8 mouse cellular contexts compared by ENCODE assay signal in the genomic region with DNA sequence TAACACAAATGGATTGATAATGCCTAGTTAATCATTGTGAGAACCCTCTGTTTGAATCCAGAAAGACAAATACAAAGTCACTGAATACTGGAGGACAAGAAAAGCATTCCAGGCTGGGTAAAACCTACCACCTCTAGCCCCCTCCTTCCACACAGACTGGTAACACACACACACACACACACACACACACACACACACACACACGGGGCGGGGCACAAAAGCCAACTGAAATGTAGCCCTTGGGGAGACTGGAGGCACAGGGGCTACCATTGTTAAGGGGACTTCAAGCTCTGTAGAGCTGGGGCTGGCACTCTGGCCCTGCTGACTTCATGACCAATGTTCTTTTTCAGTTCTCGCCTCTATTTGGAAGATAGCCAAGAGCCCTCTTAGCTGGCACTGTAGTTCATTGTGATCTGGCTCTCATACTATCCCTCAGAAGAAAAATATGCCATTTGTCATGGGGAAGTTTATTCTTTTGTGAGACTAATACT. TPM values are rescaled to one million over a fixed set of nuclear protein-coding genes. Genes with fewer than 3 reads are reported as not detected.
DNase-seq lines count a peak whose midpoint lies in the region; ATAC-seq and TF ChIP-seq lines count a peak whose summit lies in the region.
"Had no signal": no experiment of that assay in that cellular context is flagged by ENCODE, and none has a peak within 500 bp of the region (broad histone marks: within the 10 kb centered on the region; RNA-seq: fewer than 3 reads in every experiment).

No protein-coding gene starts in this region.

- H3K27me3 ChIP-seq in heart, embryonic 13.5 days (replicated peaks), result no peaks in the 10 kb centered on the region; the same call in 1 of the 2 replicates

- no peak overlapping the region for H3K4me2 ChIP-seq in heart, embryonic 13.5 days

- H3K27ac ChIP-seq in heart, embryonic 13.5 days (replicated peaks), result peak overlapping the region; percentile 79
- no peak overlapping the region for H3K27ac ChIP-seq in layer of hippocampus, adult 2 months

- no peak for TF ChIP-seq CTCF in layer of hippocampus, adult 2 months (conservative IDR thresholded peaks at IDR 0.05)

- ATAC-seq in heart, embryonic 13.5 days (ENCODE audit: extremely low read depth, insufficient number of reproducible peaks, low FRiP score, low TSS enrichment), result no peak

- 52% methylated on average over 3 of the region's 3 CpGs for WGBS in heart, embryonic 13.5 days

- no peak overlapping the region for H3K4me3 ChIP-seq in heart, embryonic 13.5 days
- no peak overlapping the region for H3K4me3 ChIP-seq in layer of hippocampus, adult 2 months
- H3K4me3 ChIP-seq: erythroblast, embryonic 14.5 days had no signal

- DNase-seq in layer of hippocampus, adult 9-11 months, result peak; percentile 29
- no peak for DNase-seq in layer of hippocampus, postnatal 10 days (ENCODE audit: low spot score in 2 of 2)
- DNase-seq in NIH3T3 (ENCODE audit: low read depth), result peak; percentile 61
- peak; percentile 40 for DNase-seq in lung, postnatal 10 days
- no peak for DNase-seq in layer of hippocampus, adult 2 months (ENCODE audit: low spot score in 2 of 2)
- DNase-seq in spleen, adult 12 weeks (ENCODE audit: low spot score), result no peak

- no peak overlapping the region for H3K9ac ChIP-seq in heart, embryonic 13.5 days

- no peaks in the 10 kb centered on the region for H3K9me3 ChIP-seq in heart, embryonic 13.5 days

- H3K36me3 ChIP-seq in heart, embryonic 13.5 days, result no peaks in the 10 kb centered on the region

- H3K4me1 ChIP-seq in heart, embryonic 13.5 days, result peaks cover 31% of the 10 kb centered on the region

RNA-seq across cellular contexts. Expression of a gene that starts 3.9 kb away (rescaled TPM):
- 1 to 10 TPM; 5.8 to 7.3 TPM for total RNA-seq in layer of hippocampus, postnatal 10 days (2021)
- 9.0 and 9.3 TPM in 2 replicates for polyA plus RNA-seq in heart, embryonic 13.5 days (2015; fragmentation: Nextera tagmentation; extraction: Ambion mirVana)
- total RNA-seq in layer of hippocampus, adult 2 months (2021), result 1 to 10 TPM; 6.9 to 9.0 TPM
- polyA plus RNA-seq: erythroblast, embryonic 14.5 days had no signal

RNA-seq across cellular contexts. Expression of a gene that starts 5.7 kb away (rescaled TPM):
- total RNA-seq in layer of hippocampus, postnatal 10 days (2021), result 100 to 1,000 TPM; 103 to 104 TPM
- 81.7 and 84.2 TPM in 2 replicates for polyA plus RNA-seq in heart, embryonic 13.5 days (2015; fragmentation: Nextera tagmentation; extraction: Ambion mirVana)
- 100 to 1,000 TPM; 100 to 101 TPM for total RNA-seq in layer of hippocampus, adult 2 months (2021)

Comparison
In these comparisons a context has a peak if more than half of its experiments do, and no peak if none do; other contexts are left out.
1. DNase-seq: peak in layer of hippocampus, adult 9-11 months (single experiment), NIH3T3 (single experiment) and lung, postnatal 10 days (single experiment); none in layer of hippocampus, postnatal 10 days (0 of 2), layer of hippocampus, adult 2 months (0 of 2) and spleen, adult 12 weeks (single experiment).